Mouse (Mus musculus) testis, adult 2 months (tissue): Measurements from ENCODE around the gene Nrg4. TPM values are rescaled to one million over a fixed set of nuclear protein-coding genes. Genes with fewer than 3 reads are reported as not detected.
A peak's percentile ranks its signal among the peaks of the same experiment; 100 is the strongest.

Source experiments
- H3K27ac ChIP-seq: fragments of 200-500 bp; 2 replicates; pipeline ENCODE4 v1.5.1; 2012; ENCODE audit warnings: low read depth, low read length; ENCODE audit not compliant: control insufficient read depth, insufficient read depth
- H3K27me3 ChIP-seq: fragments of 200-500 bp; 2 replicates; pipeline ENCODE4 v1.6.1; 2012; ENCODE audit warnings: mild to moderate bottlenecking, low read length, moderate library complexity; ENCODE audit not compliant: control insufficient read depth, insufficient read depth
- H3K36me3 ChIP-seq: fragments of 200-500 bp; 2 replicates; pipeline ENCODE4 v1.6.1; 2012; ENCODE audit warnings: mild to moderate bottlenecking, low read length; ENCODE audit not compliant: control insufficient read depth, insufficient read depth
- H3K4me1 ChIP-seq: fragments of 200-500 bp; 2 replicates; pipeline ENCODE4 v1.6.1; 2012; ENCODE audit warnings: low read length; ENCODE audit not compliant: control insufficient read depth, insufficient read depth
- H3K4me3 ChIP-seq: fragments of 200-500 bp; 2 replicates; pipeline ENCODE4 v1.5.1; 2012; ENCODE audit warnings: low read depth, mild to moderate bottlenecking, low read length, moderate library complexity, mixed read lengths; ENCODE audit not compliant: control insufficient read depth
- CTCF ChIP-seq: fragments of 200-500 bp; IDR thresholded peaks from 2 replicates; pipeline ENCODE4 v1.5.1; 2012; ENCODE audit warnings: low read depth, mild to moderate bottlenecking, inconsistent platforms, low read length, moderate library complexity; ENCODE audit not compliant: control insufficient read depth, insufficient read depth, insufficient replicate concordance
- POLR2A ChIP-seq: fragments of 200-500 bp; IDR thresholded peaks from 2 replicates; pipeline ENCODE4 v1.6.1; 2012; ENCODE audit warnings: low read depth, mild to moderate bottlenecking, inconsistent platforms, low read length, moderate library complexity; ENCODE audit not compliant: control insufficient read depth
- polyA plus RNA-seq: library from polyadenylated mRNA; depleted of rRNA; stranded (reverse); fragments of >200 nt; gene quantifications from 2 replicates; pipeline ENCODE4 v1.2.3, GENCODE M21; 2012

The Nrg4 gene
- polyA plus RNA-seq, 1 experiment, result 0.85 TPM

GRCm38 (mm10) chr9:55211611-55212010 is 115.0 kb downstream of the Nrg4 start:
- H3K36me3 ChIP-seq, result peaks cover 2% of the 10 kb centered on the region; the same call in 1 of the 2 replicates

GRCm38 (mm10) chr9:55208790-55209481 is 117.7 kb downstream of the Nrg4 start, which contains the start of gene Fbxo22:
Gene Fbxo22, plus strand, starts transcription at chr9:55208925.
- H3K36me3 ChIP-seq, result no peaks in the 10 kb centered on the region; the same call in 1 of the 2 replicates
- no peaks in the 10 kb centered on the region for H3K27me3 ChIP-seq
- H3K4me3 ChIP-seq, result peak within 1 kb of the TSS; percentile 97
- TF ChIP-seq CTCF, result no peak
- peak; percentile 92 for TF ChIP-seq POLR2A
- peak within 1 kb of the TSS; percentile 86 for H3K27ac ChIP-seq
- peaks cover 5% of the 10 kb centered on the region; the same call in 1 of the 2 replicates for H3K4me1 ChIP-seq

More at GRCm38 (mm10) chr9:55211611-55212010, 115.0 kb downstream of the Nrg4 start:
- Histone ChIP-seq H3K4me1 (peaks cover 5% of the 10 kb centered on the region; the same call in 1 of the 2 replicates), H3K27me3 (no peaks in the 10 kb centered on the region), H3K27ac (no peak overlapping the region), H3K4me3 (no peak overlapping the region)
- TF ChIP-seq CTCF, result no peak
- no peak for TF ChIP-seq POLR2A

GRCm38 (mm10) chr9:55208458-55208789 is 118.2 kb downstream of the Nrg4 start:
- Histone ChIP-seq H3K4me1 (peaks cover 5% of the 10 kb centered on the region; the same call in 1 of the 2 replicates), H3K27ac (peak overlapping the region; percentile 73), H3K36me3 (no peaks in the 10 kb centered on the region; the same call in 1 of the 2 replicates), H3K27me3 (no peaks in the 10 kb centered on the region), H3K4me3 (peak overlapping the region; percentile 97)
- no peak for TF ChIP-seq POLR2A
- no peak for TF ChIP-seq CTCF

GRCm38 (mm10) chr9:55199348-55199747 is 127.3 kb downstream of the Nrg4 start:
- Histone ChIP-seq H3K27ac (no peak overlapping the region), H3K4me3 (no peak overlapping the region), H3K27me3 (no peaks in the 10 kb centered on the region), H3K4me1 (no peaks in the 10 kb centered on the region), H3K36me3 (no peaks in the 10 kb centered on the region; the same call in 1 of the 2 replicates)
- TF ChIP-seq CTCF, result no peak
- TF ChIP-seq POLR2A, result no peak

- Histone ChIP-seq H3K27ac (no peak overlapping the region), H3K36me3 (no peaks in the 10 kb centered on the region), H3K27me3 (no peaks in the 10 kb centered on the region), H3K4me3 (no peak overlapping the region), H3K4me1 (no peaks in the 10 kb centered on the region)
- TF ChIP-seq POLR2A (no peak), CTCF (no peak)
Observed at GRCm38 (mm10) chr9:55198260-55198659, 128.4 kb downstream of the Nrg4 start.

GRCm38 (mm10) chr9:55195876-55196275 is 130.8 kb downstream of the Nrg4 start:
- no peak overlapping the region for H3K4me3 ChIP-seq
- H3K36me3 ChIP-seq, result peaks cover 3% of the 10 kb centered on the region; the same call in 1 of the 2 replicates
- H3K27me3 ChIP-seq, result no peaks in the 10 kb centered on the region
- TF ChIP-seq POLR2A (no peak), CTCF (no peak)
- H3K27ac ChIP-seq, result no peak overlapping the region
- H3K4me1 ChIP-seq, result no peaks in the 10 kb centered on the region

GRCm38 (mm10) chr9:55174235-55174634 is 152.4 kb downstream of the Nrg4 start:
- H3K27me3 ChIP-seq, result no peaks in the 10 kb centered on the region
- no peak overlapping the region for H3K4me3 ChIP-seq
- no peak for TF ChIP-seq CTCF
- TF ChIP-seq POLR2A, result no peak
- H3K27ac ChIP-seq, result no peak overlapping the region
- H3K36me3 ChIP-seq, result no peaks in the 10 kb centered on the region; the same call in 1 of the 2 replicates
- no peaks in the 10 kb centered on the region for H3K4me1 ChIP-seq
